Mouse (Mus musculus) thymus, postnatal 14 days (tissue): Measurements from ENCODE around the gene Sgpl1.
"Not testable (repeated sequence)": the region's sequence is repeated elsewhere in the genome, so short reads cannot be mapped to it uniquely, and the experiment has no call there.

Source experiments
- DNase-seq: peaks from one replicate; pipeline ENCODE4 v3.0.0; 2021

Sgpl1 gene

GRCm38 (mm10) chr10:61152131-61152530 is 4.6 kb upstream of the Sgpl1 start:
- no peak for DNase-seq

GRCm38 (mm10) chr10:61150616-61151015 is 3.1 kb upstream of the Sgpl1 start:
- DNase-seq = no peak

GRCm38 (mm10) chr10:61149476-61149875 is 2.0 kb upstream of the Sgpl1 start:
- DNase-seq = no peak

GRCm38 (mm10) chr10:61146807-61147156 is 721 bp downstream of the Sgpl1 start:
- DNase-seq = peak; percentile 52

- DNase-seq = peak; percentile 83
Observed at GRCm38 (mm10) chr10:61146119-61146806, 1.2 kb downstream of the Sgpl1 start.

- no peak for DNase-seq
Observed at GRCm38 (mm10) chr10:61145766-61146118, 1.8 kb downstream of the Sgpl1 start.

GRCm38 (mm10) chr10:61143343-61143742 is 4.2 kb downstream of the Sgpl1 start:
- DNase-seq = no peak

- DNase-seq = no peak
Observed at GRCm38 (mm10) chr10:61137567-61137966, 9.9 kb downstream of the Sgpl1 start.

- no peak for DNase-seq
Observed at GRCm38 (mm10) chr10:61135226-61135839, 12.2 kb downstream of the Sgpl1 start.

- no peak for DNase-seq
Observed at GRCm38 (mm10) chr10:61134041-61134440, 13.5 kb downstream of the Sgpl1 start.

GRCm38 (mm10) chr10:61130959-61131358 is 16.5 kb downstream of the Sgpl1 start:
- no peak for DNase-seq

- no peak for DNase-seq
Observed at GRCm38 (mm10) chr10:61128701-61129365, 18.7 kb downstream of the Sgpl1 start.

- no peak for DNase-seq
Observed at GRCm38 (mm10) chr10:61124462-61124861, 23.0 kb downstream of the Sgpl1 start.

- DNase-seq = no peak
Observed at GRCm38 (mm10) chr10:61123276-61123913, 24.1 kb downstream of the Sgpl1 start.

GRCm38 (mm10) chr10:61121732-61122131 is 25.8 kb downstream of the Sgpl1 start:
- DNase-seq = not testable (repeated sequence)

- no peak for DNase-seq
Observed at GRCm38 (mm10) chr10:61114246-61114720, 33.2 kb downstream of the Sgpl1 start.

- DNase-seq = no peak
Observed at GRCm38 (mm10) chr10:61103564-61104114, 43.9 kb downstream of the Sgpl1 start.

GRCm38 (mm10) chr10:61091866-61092265 is 55.6 kb downstream of the Sgpl1 start:
- DNase-seq = no peak

- DNase-seq = no peak
Observed at GRCm38 (mm10) chr10:61089170-61090142, 58.0 kb downstream of the Sgpl1 start, which contains the start of gene Pcbd1. TSS of gene Pcbd1 (plus strand) at chr10:61089331.

- no peak for DNase-seq
Observed at GRCm38 (mm10) chr10:61088468-61088867, 59.0 kb downstream of the Sgpl1 start.

- no peak for DNase-seq
Observed at GRCm38 (mm10) chr10:61086502-61086901, 61.0 kb downstream of the Sgpl1 start.

- DNase-seq = no peak
Observed at GRCm38 (mm10) chr10:61085364-61085763, 62.1 kb downstream of the Sgpl1 start.
